31 mouse cellular contexts compared by ENCODE assay signal in genomic region chr8:125685216-125685760, GRCm38 (mm10). TPM values are rescaled to one million over a fixed set of nuclear protein-coding genes. Genes with fewer than 3 reads are reported as not detected.
DNase-seq lines count a peak whose midpoint lies in the region; ATAC-seq and TF ChIP-seq lines count a peak whose summit lies in the region.
"Had no signal": no experiment of that assay in that cellular context is flagged by ENCODE, and none has a peak within 500 bp of the region (broad histone marks: within the 10 kb centered on the region; RNA-seq: fewer than 3 reads in every experiment).

No protein-coding gene starts in this region.

- H3K4me2 ChIP-seq in intestine, postnatal 0 days (replicated peaks; ENCODE audit: low read depth) = no peak overlapping the region
- H3K4me2 ChIP-seq: forebrain, embryonic 12.5 days; hindbrain, embryonic 12.5 days; liver, embryonic 13.5 days; neural tube, embryonic 12.5 days had no signal

- no peaks in the 10 kb centered on the region for H3K36me3 ChIP-seq in heart, embryonic 10.5 days
- H3K36me3 ChIP-seq in intestine, postnatal 0 days (ENCODE audit: control insufficient read depth, insufficient read depth) = no peaks in the 10 kb centered on the region
- H3K36me3 ChIP-seq: forebrain, embryonic 12.5 days; hindbrain, embryonic 12.5 days; liver, embryonic 13.5 days; neural tube, embryonic 12.5 days had no signal

- no peaks in the 10 kb centered on the region for H3K9me3 ChIP-seq in heart, embryonic 10.5 days
- H3K9me3 ChIP-seq in intestine, postnatal 0 days (ENCODE audit: control insufficient read depth) = no peaks in the 10 kb centered on the region
- H3K9me3 ChIP-seq: forebrain, embryonic 12.5 days; hindbrain, embryonic 12.5 days; liver, embryonic 13.5 days; neural tube, embryonic 12.5 days had no signal

- H3K4me1 ChIP-seq in heart, embryonic 10.5 days = peaks cover 23% of the 10 kb centered on the region
- no peaks in the 10 kb centered on the region for H3K4me1 ChIP-seq in intestine, postnatal 0 days (replicated peaks; ENCODE audit: control insufficient read depth, insufficient read depth, low read length)
- H3K4me1 ChIP-seq: liver, embryonic 13.5 days had no signal

- TF ChIP-seq CTCF in intestine, postnatal 0 days (IDR thresholded peaks at IDR 0.05; ENCODE audit: low read depth) = no peak

- DNase-seq in gastrocnemius, adult 18-20 months (ENCODE audit: low spot score) = peak; percentile 15
- no peak for DNase-seq in gastrocnemius, postnatal 4 days (ENCODE audit: low spot score in 2 of 2)
- DNase-seq in heart, embryonic 10.5 days (ENCODE audit: low spot score) = no peak
- no peak for DNase-seq in heart, postnatal 4 days
- peak; percentile 35 for DNase-seq in MN1 (ENCODE audit: low spot score)
- peak; percentile 37 for DNase-seq in embryo, embryonic 11 days
- DNase-seq: adrenal gland, adult 2 months; adrenal gland, postnatal 36 days; cerebellum, adult 18-20 months; cerebellum, postnatal 10 days; kidney, adult 9 months; kidney, postnatal 10 days; layer of hippocampus, postnatal 36 days; left cerebral cortex, postnatal 4 days; liver, embryonic 13.5 days; lung, adult 18-20 months; midbrain, embryonic 14.5 days; right cerebral cortex, adult 18-20 months; right cerebral cortex, postnatal 4 days; thymus, postnatal 4 days had no signal

- no peak overlapping the region for H3K4me3 ChIP-seq in heart, embryonic 10.5 days
- no peak overlapping the region for H3K4me3 ChIP-seq in intestine, postnatal 0 days (ENCODE audit: low read depth, low read length)
- H3K4me3 ChIP-seq: erythroblast, embryonic 14.5 days; forebrain, embryonic 12.5 days; heart, adult 2 months; hindbrain, embryonic 12.5 days; liver, embryonic 13.5 days; neural tube, embryonic 12.5 days had no signal

- H3K9ac ChIP-seq in intestine, postnatal 0 days (ENCODE audit: low read depth, low read length) = no peak overlapping the region
- H3K9ac ChIP-seq: forebrain, embryonic 12.5 days; hindbrain, embryonic 12.5 days; liver, embryonic 13.5 days; neural tube, embryonic 12.5 days had no signal

- peak overlapping the region; percentile 81 for H3K27ac ChIP-seq in heart, embryonic 10.5 days
- H3K27ac ChIP-seq in intestine, postnatal 0 days (ENCODE audit: low read depth, low read length) = no peak overlapping the region
- H3K27ac ChIP-seq: forebrain, embryonic 12.5 days; heart, adult 2 months; hindbrain, embryonic 12.5 days; hindbrain, postnatal 0 days; liver, embryonic 13.5 days; macrophage; neural tube, embryonic 12.5 days had no signal

- WGBS in heart, embryonic 10.5 days = 60% methylated on average over 6 of the region's 6 CpGs
- 61% methylated on average over 6 of the region's 6 CpGs for WGBS in intestine, postnatal 0 days

- ATAC-seq in CD4-positive, CD25-positive, alpha-beta regulatory T cell, adult 4 months = no peak
- no peak for ATAC-seq in intestine, postnatal 0 days
- ATAC-seq: hindbrain, postnatal 0 days; intestine, embryonic 16.5 days; lung, postnatal 0 days had no signal

- no peaks in the 10 kb centered on the region for H3K27me3 ChIP-seq in heart, embryonic 10.5 days (ENCODE audit: insufficient read depth, poor library complexity, severe bottlenecking)
- no peaks in the 10 kb centered on the region for H3K27me3 ChIP-seq in intestine, postnatal 0 days (replicated peaks; ENCODE audit: control insufficient read depth, insufficient read depth, low read length)
- H3K27me3 ChIP-seq: forebrain, embryonic 12.5 days; hindbrain, embryonic 12.5 days; liver, embryonic 13.5 days; neural tube, embryonic 12.5 days had no signal

RNA-seq across cellular contexts. Expression of gene Map10, which starts 15.7 kb away (rescaled TPM):
- 1 to 10 TPM; 2.0 to 2.6 TPM for total RNA-seq in gastrocnemius, adult 18-20 months (2021)
- total RNA-seq in gastrocnemius, postnatal 4 days (2021) = 1 to 10 TPM; 5.3 to 6.2 TPM
- polyA plus RNA-seq in heart, embryonic 10.5 days (2016; fragmentation: Nextera tagmentation; extraction: Ambion mirVana) = 6.3 and 7.5 TPM in 2 replicates
- 1 to 10 TPM; 5.4 to 5.9 TPM for total RNA-seq in heart, postnatal 4 days (2021)
- under 1 TPM in 1 of 2 experiments, not detected in 1; 0.24 TPM for polyA plus RNA-seq in CD4-positive, CD25-positive, alpha-beta regulatory T cell, adult 4 months (2017; shearing (Covaris generic))
- polyA plus RNA-seq in intestine, postnatal 0 days (2015; fragmentation: Nextera tagmentation; extraction: Ambion mirVana) = 2.4 and 3.0 TPM in 2 replicates
- polyA plus RNA-seq: erythroblast, embryonic 14.5 days had no signal

RNA-seq across cellular contexts. Expression of gene Ntpcr, which starts 44.5 kb away (rescaled TPM):
- 10 to 100 TPM in 1 of 2 experiments, 1 to 10 TPM in 1; 9.9 to 10.2 TPM for total RNA-seq in gastrocnemius, adult 18-20 months (2021)
- 10 to 100 TPM; 23.2 to 24.5 TPM for total RNA-seq in gastrocnemius, postnatal 4 days (2021)
- 25.7 and 26.1 TPM in 2 replicates for polyA plus RNA-seq in heart, embryonic 10.5 days (2016; fragmentation: Nextera tagmentation; extraction: Ambion mirVana)
- total RNA-seq in heart, postnatal 4 days (2021) = 10 to 100 TPM; 17.1 to 17.3 TPM
- 10 to 100 TPM; 25.9 to 33.5 TPM for polyA plus RNA-seq in CD4-positive, CD25-positive, alpha-beta regulatory T cell, adult 4 months (2017; shearing (Covaris generic))
- 23.9 and 26.3 TPM in 2 replicates for polyA plus RNA-seq in intestine, postnatal 0 days (2015; fragmentation: Nextera tagmentation; extraction: Ambion mirVana)

Comparison
In these comparisons a context has a peak if more than half of its experiments do, and no peak if none do; other contexts are left out.
1. DNase-seq: peak in gastrocnemius, adult 18-20 months (single experiment), MN1 (single experiment) and embryo, embryonic 11 days (single experiment); none in gastrocnemius, postnatal 4 days (0 of 2), heart, embryonic 10.5 days (single experiment) and heart, postnatal 4 days (single experiment).